Mouse (Mus musculus): ENCODE data around the gene Zfand3. TPM values are rescaled to one million over a fixed set of nuclear protein-coding genes. Genes with fewer than 3 reads are reported as not detected.

Zfand3 gene
- polyA plus RNA-seq, 1 experiment from 2014 or later: 55.6 TPM

GRCm38 (mm10) chr17:29998566-29999295, 5.8 kb upstream of the Zfand3 start:
- Histone ChIP-seq H3K4me1 (peaks cover 8% of the 10 kb centered on the region), H3K4me2 (no peak overlapping the region), H3K27ac (replicated peaks) (no peak overlapping the region), H3K36me3 (no peaks in the 10 kb centered on the region), H3K9ac (replicated peaks) (no peak overlapping the region), H3K9me3 (replicated peaks) (no peaks in the 10 kb centered on the region), H3K4me3 (replicated peaks) (no peak overlapping the region), H3K27me3 (replicated peaks) (no peaks in the 10 kb centered on the region)
- WGBS: 77% methylated on average over 24 of the region's 24 CpGs
- ATAC-seq (ENCODE audit: low FRiP score): no peak

- Histone ChIP-seq H3K36me3 (no peaks in the 10 kb centered on the region), H3K9me3 (replicated peaks) (no peaks in the 10 kb centered on the region), H3K27me3 (replicated peaks) (no peaks in the 10 kb centered on the region), H3K4me1 (peaks cover 47% of the 10 kb centered on the region), H3K27ac (replicated peaks) (peak overlapping the region; percentile 99), H3K4me2 (peak overlapping the region; percentile 81), H3K9ac (replicated peaks) (peak overlapping the region; percentile 88), H3K4me3 (replicated peaks) (peak overlapping the region; percentile 68)
- ATAC-seq (ENCODE audit: low FRiP score): peak; percentile 56
- 1% methylated on average over 18 of the region's 47 CpGs for WGBS
These were observed 540 bp downstream of the Zfand3 start for GRCm38 (mm10) chr17:30005103-30005443.

- no peak; the same call in none of the 2 replicates for ATAC-seq (ENCODE audit: low FRiP score)
- peak overlapping the region; percentile 68 for H3K4me3 ChIP-seq (replicated peaks)
- H3K4me2 ChIP-seq: peak overlapping the region; percentile 81
- H3K4me1 ChIP-seq: peaks cover 52% of the 10 kb centered on the region
- no peaks in the 10 kb centered on the region for H3K9me3 ChIP-seq (replicated peaks)
- peak overlapping the region; percentile 88 for H3K9ac ChIP-seq (replicated peaks)
- peak overlapping the region; percentile 99 for H3K27ac ChIP-seq (replicated peaks)
- no peaks in the 10 kb centered on the region for H3K36me3 ChIP-seq
- 0% methylated on average over 14 of the region's 19 CpGs for WGBS
- no peaks in the 10 kb centered on the region for H3K27me3 ChIP-seq (replicated peaks)
These were observed 963 bp downstream of the Zfand3 start for GRCm38 (mm10) chr17:30005451-30005941.

GRCm38 (mm10) chr17:30006877-30007276, 2.3 kb downstream of the Zfand3 start:
- Histone ChIP-seq H3K27me3 (replicated peaks) (no peaks in the 10 kb centered on the region), H3K4me3 (replicated peaks) (no peak overlapping the region; the same call in 1 of the 2 replicates), H3K27ac (replicated peaks) (no peak overlapping the region), H3K36me3 (no peaks in the 10 kb centered on the region), H3K9me3 (replicated peaks) (no peaks in the 10 kb centered on the region), H3K9ac (replicated peaks) (0 out of 2 replicates have a peak overlapping the region, but pooled peaks have one; percentile 4), H3K4me2 (peak overlapping the region; percentile 81), H3K4me1 (peaks cover 52% of the 10 kb centered on the region)
- 71% methylated on average over 2 of the region's 2 CpGs for whole genome bisulfite sequencing
- no peak for ATAC-seq (ENCODE audit: low FRiP score)

GRCm38 (mm10) chr17:30007883-30008282, 3.4 kb downstream of the Zfand3 start:
- H3K4me1 ChIP-seq: peaks cover 52% of the 10 kb centered on the region
- H3K9me3 ChIP-seq (replicated peaks): no peaks in the 10 kb centered on the region
- WGBS: 82% methylated on average over 6 of the region's 6 CpGs
- peak overlapping the region; percentile 20; the same call in 1 of the 2 replicates for H3K27ac ChIP-seq (replicated peaks)
- H3K36me3 ChIP-seq: no peaks in the 10 kb centered on the region
- no peak overlapping the region for H3K4me3 ChIP-seq (replicated peaks)
- no peaks in the 10 kb centered on the region for H3K27me3 ChIP-seq (replicated peaks)
- no peak for ATAC-seq (ENCODE audit: low FRiP score)
- peak overlapping the region; percentile 81 for H3K4me2 ChIP-seq
- H3K9ac ChIP-seq (replicated peaks): no peak overlapping the region

- no peaks in the 10 kb centered on the region for H3K36me3 ChIP-seq
- H3K27ac ChIP-seq (replicated peaks): peak overlapping the region; percentile 20; the same call in 1 of the 2 replicates
- H3K4me3 ChIP-seq (replicated peaks): no peak overlapping the region
- H3K9me3 ChIP-seq (replicated peaks): no peaks in the 10 kb centered on the region
- ATAC-seq (ENCODE audit: low FRiP score): no peak
- H3K4me1 ChIP-seq: peaks cover 48% of the 10 kb centered on the region
- H3K4me2 ChIP-seq: peak overlapping the region; percentile 81
- H3K27me3 ChIP-seq (replicated peaks): no peaks in the 10 kb centered on the region
- H3K9ac ChIP-seq (replicated peaks): no peak overlapping the region
These were observed 3.9 kb downstream of the Zfand3 start for GRCm38 (mm10) chr17:30008392-30008791.

GRCm38 (mm10) chr17:30014660-30015059, 10.1 kb downstream of the Zfand3 start:
- H3K9me3 ChIP-seq (replicated peaks): no peaks in the 10 kb centered on the region
- no peak overlapping the region for H3K4me2 ChIP-seq
- ATAC-seq (ENCODE audit: low FRiP score): no peak
- peaks cover 24% of the 10 kb centered on the region for H3K4me1 ChIP-seq
- H3K36me3 ChIP-seq: no peaks in the 10 kb centered on the region
- H3K27ac ChIP-seq (replicated peaks): no peak overlapping the region
- H3K4me3 ChIP-seq (replicated peaks): no peak overlapping the region
- no peaks in the 10 kb centered on the region for H3K27me3 ChIP-seq (replicated peaks)
- 93% methylated on average over 4 of the region's 4 CpGs for WGBS
- H3K9ac ChIP-seq (replicated peaks): no peak overlapping the region

GRCm38 (mm10) chr17:30018927-30019610, 14.5 kb downstream of the Zfand3 start:
- Histone ChIP-seq H3K9me3 (replicated peaks) (no peaks in the 10 kb centered on the region), H3K27ac (replicated peaks) (no peak overlapping the region), H3K4me2 (no peak overlapping the region), H3K4me3 (replicated peaks) (no peak overlapping the region), H3K9ac (replicated peaks) (no peak overlapping the region), H3K4me1 (peaks cover 45% of the 10 kb centered on the region), H3K36me3 (no peaks in the 10 kb centered on the region), H3K27me3 (replicated peaks) (no peaks in the 10 kb centered on the region)
- no peak for ATAC-seq (ENCODE audit: low FRiP score)
- 83% methylated on average over 12 of the region's 12 CpGs for WGBS

- Histone ChIP-seq H3K27me3 (replicated peaks) (no peaks in the 10 kb centered on the region), H3K27ac (replicated peaks) (no peak overlapping the region), H3K9me3 (replicated peaks) (no peaks in the 10 kb centered on the region), H3K9ac (replicated peaks) (no peak overlapping the region), H3K4me3 (replicated peaks) (no peak overlapping the region), H3K4me1 (peaks cover 45% of the 10 kb centered on the region), H3K4me2 (no peak overlapping the region), H3K36me3 (no peaks in the 10 kb centered on the region)
- ATAC-seq (ENCODE audit: low FRiP score): no peak
- WGBS: 77% methylated on average over 6 of the region's 6 CpGs
These were observed 15.4 kb downstream of the Zfand3 start for GRCm38 (mm10) chr17:30019942-30020341.

- WGBS: 67% methylated on average over 5 of the region's 5 CpGs
- Histone ChIP-seq H3K9me3 (replicated peaks) (no peaks in the 10 kb centered on the region), H3K4me3 (replicated peaks) (no peak overlapping the region), H3K27ac (replicated peaks) (no peak overlapping the region), H3K36me3 (no peaks in the 10 kb centered on the region), H3K27me3 (replicated peaks) (no peaks in the 10 kb centered on the region), H3K4me2 (no peak overlapping the region), H3K4me1 (peaks cover 66% of the 10 kb centered on the region), H3K9ac (replicated peaks) (no peak overlapping the region)
- no peak for ATAC-seq (ENCODE audit: low FRiP score)
These were observed 20.1 kb downstream of the Zfand3 start for GRCm38 (mm10) chr17:30024651-30025050.

- H3K36me3 ChIP-seq: no peaks in the 10 kb centered on the region
- no peak for ATAC-seq (ENCODE audit: low FRiP score)
- H3K9me3 ChIP-seq (replicated peaks): no peaks in the 10 kb centered on the region
- 26% methylated on average over 6 of the region's 6 CpGs for WGBS
- no peak overlapping the region for H3K9ac ChIP-seq (replicated peaks)
- H3K4me2 ChIP-seq: no peak overlapping the region
- peaks cover 62% of the 10 kb centered on the region for H3K4me1 ChIP-seq
- no peak overlapping the region for H3K27ac ChIP-seq (replicated peaks)
- H3K27me3 ChIP-seq (replicated peaks): no peaks in the 10 kb centered on the region
- no peak overlapping the region for H3K4me3 ChIP-seq (replicated peaks)
These were observed 22.1 kb downstream of the Zfand3 start for GRCm38 (mm10) chr17:30026617-30027016.

Measured in neural tube, embryonic 15.5 days (tissue).